Mouse (Mus musculus) kidney, adult 2 months (tissue): Measurements from ENCODE around the gene Ift88.

ENCODE experiments used
- CTCF ChIP-seq: fragments of 200-500 bp; conservative IDR thresholded peaks from 2 replicates; pipeline ENCODE4 v1.5.1; 2011; ENCODE audit warnings: low read depth, mild to moderate bottlenecking, control low read depth, low read length, moderate library complexity, mixed read lengths; ENCODE audit not compliant: insufficient read depth, insufficient read length
- POLR2A ChIP-seq: fragments of 200-500 bp; IDR thresholded peaks from one replicate; pipeline ENCODE4 v1.6.1; 2011; ENCODE audit warnings: low read depth, low read length, control low read depth

GRCm38 (mm10) chr14:57535646-57536045 is 111.8 kb downstream of the Ift88 start:
- TF ChIP-seq CTCF (no peak), POLR2A (no peak)
